Mouse (Mus musculus): ENCODE data around the gene Dusp23. TPM values are rescaled to one million over a fixed set of nuclear protein-coding genes. Genes with fewer than 3 reads are reported as not detected.

Gene Dusp23
- 1 to 10 TPM; 4.1 to 6.1 TPM for total RNA-seq (2021)
- long read RNA-seq, experiment 1, partial matches to known transcripts, result 1 of 5 reads
- long read RNA-seq, experiment 1, other reads (novel, unspliced or antisense), result 0 of 5 reads
- long read RNA-seq, experiment 2, partial matches to known transcripts, result 0 of 4 reads
- long read RNA-seq, experiment 2, other reads (novel, unspliced or antisense), result 0 of 4 reads

DNA sequence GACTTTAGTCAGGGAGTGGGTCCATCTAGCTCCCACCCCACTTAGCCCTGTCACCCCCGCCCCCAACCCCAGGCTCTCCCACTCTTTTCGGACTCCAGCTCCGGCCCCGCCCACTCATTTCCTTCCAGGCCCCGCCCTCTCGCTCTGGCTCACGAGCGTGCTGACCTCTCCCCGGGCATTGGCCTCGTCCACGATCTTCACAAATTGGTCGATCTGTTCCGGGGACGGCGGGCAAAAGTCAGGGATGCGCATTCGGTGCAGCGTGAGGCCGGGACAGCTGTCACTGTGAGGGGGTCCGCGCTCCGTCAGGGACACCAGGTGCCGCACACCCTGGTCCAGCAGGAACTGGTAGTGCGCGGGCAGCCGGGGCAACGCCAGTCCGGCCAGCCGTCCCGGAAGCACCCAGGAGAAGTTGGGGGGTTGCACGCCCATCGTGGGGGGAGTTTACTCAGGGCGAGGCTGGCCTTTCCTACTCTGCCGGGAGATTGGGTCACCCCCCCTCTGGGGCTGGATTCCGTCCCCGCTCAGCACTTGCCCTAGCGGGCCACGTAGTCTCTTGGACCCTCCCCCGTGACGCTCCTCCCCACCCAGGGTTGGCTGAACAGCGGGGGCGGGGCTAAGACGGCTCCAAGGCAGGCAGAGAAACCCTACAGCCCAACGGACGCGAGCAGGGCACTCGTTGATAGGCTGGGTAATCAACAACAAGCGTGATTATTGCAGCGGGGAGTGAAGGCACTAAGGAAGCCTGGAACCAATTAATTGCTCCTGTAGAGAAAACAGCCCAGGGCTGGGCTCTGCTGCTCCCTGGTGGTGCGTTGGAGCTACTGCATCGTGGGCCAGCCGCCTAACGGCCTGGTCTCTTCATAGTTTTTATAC is at the start of gene Dusp23:
Gene Dusp23 (minus strand): TSS at position 512 of the 876 bp plus-strand sequence.
- DNase-seq (ENCODE audit: low spot score in 2 of 2), result peak; percentile 89 to 93

- no peak for DNase-seq (ENCODE audit: low spot score in 2 of 2)
Observed at GRCm38 (mm10) chr1:172680742-172681141, 48.0 kb upstream of the Dusp23 start.

- DNase-seq (ENCODE audit: low spot score in 2 of 2), result no peak
Observed at GRCm38 (mm10) chr1:172670716-172671115, 38.0 kb upstream of the Dusp23 start.

- DNase-seq (ENCODE audit: low spot score in 2 of 2), result no peak
Observed at GRCm38 (mm10) chr1:172667597-172667996, 34.8 kb upstream of the Dusp23 start.

DNA sequence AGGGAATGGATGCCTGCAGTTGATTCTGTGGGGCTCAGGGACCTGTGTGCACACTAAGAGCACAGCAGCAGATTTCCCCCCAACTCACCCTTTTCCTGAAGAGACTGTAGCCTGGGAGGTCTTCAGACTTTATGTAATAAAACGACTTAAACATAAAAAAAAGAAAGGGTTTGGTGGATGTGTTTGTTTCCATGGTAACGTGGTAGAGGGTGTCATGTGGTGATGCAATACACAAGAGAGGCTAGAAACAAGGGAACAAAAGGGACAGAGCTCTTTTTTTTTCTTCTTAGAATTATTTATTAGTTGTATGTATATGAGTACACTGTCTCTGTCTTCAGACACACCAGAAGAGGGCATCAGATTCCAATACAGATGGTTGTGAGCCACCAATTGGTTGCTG is 32.7 kb upstream of the Dusp23 start:
- DNase-seq (ENCODE audit: low spot score in 2 of 2), result no peak

DNA sequence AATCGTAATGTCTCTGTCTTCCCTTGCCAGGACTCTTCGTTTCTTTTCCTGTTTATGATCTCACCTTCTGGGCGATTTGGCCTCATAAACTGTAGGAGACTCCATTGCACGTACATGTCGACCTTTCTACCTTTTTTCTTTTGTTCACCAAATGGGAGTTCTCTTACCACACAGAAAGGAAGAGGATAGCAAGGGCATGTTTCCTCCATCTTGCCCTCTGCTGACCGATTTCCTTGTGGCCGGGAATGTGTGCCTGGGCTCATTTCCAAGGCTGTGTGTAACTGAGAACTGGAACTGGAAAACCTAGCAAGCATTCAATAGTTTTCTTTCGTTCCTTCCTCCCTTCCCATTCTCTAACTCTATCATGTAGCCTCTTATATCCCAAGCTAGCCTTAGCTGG is 26.9 kb upstream of the Dusp23 start:
- no peak for DNase-seq (ENCODE audit: low spot score in 2 of 2)

GRCm38 (mm10) chr1:172657266-172657665 is 24.5 kb upstream of the Dusp23 start:
- DNase-seq (ENCODE audit: low spot score in 2 of 2), result no peak

- no peak for DNase-seq (ENCODE audit: low spot score in 2 of 2)
Observed at GRCm38 (mm10) chr1:172653900-172654299, 21.1 kb upstream of the Dusp23 start.

GRCm38 (mm10) chr1:172652040-172652662 is 19.4 kb upstream of the Dusp23 start:
- no peak for DNase-seq (ENCODE audit: low spot score in 2 of 2)

GRCm38 (mm10) chr1:172651288-172651987 is 18.7 kb upstream of the Dusp23 start:
- no peak for DNase-seq (ENCODE audit: low spot score in 2 of 2)

- peak; percentile 31 to 32 for DNase-seq (ENCODE audit: low spot score in 2 of 2)
Observed at GRCm38 (mm10) chr1:172650519-172651287, 17.9 kb upstream of the Dusp23 start.

DNA sequence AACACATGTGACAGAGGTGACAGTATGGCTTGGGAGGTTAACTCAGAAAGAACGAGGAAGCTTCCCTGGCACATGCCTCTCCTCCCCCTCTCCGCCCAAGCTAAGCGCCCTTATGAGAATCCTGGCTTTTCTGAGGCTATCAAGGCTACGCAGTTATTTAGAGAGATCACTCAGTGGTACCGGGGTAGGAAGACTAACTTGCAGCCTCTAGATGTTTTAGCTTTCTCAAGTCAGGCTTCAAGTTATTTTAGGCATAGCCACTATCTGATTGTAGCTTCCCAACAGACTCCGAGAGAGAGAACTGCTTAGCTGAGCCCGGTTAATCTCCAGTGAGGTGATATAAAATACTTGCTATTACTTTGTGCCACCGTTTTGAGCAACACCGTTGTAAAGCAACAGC is 16.6 kb upstream of the Dusp23 start:
- DNase-seq (ENCODE audit: low spot score in 2 of 2), result no peak

DNA sequence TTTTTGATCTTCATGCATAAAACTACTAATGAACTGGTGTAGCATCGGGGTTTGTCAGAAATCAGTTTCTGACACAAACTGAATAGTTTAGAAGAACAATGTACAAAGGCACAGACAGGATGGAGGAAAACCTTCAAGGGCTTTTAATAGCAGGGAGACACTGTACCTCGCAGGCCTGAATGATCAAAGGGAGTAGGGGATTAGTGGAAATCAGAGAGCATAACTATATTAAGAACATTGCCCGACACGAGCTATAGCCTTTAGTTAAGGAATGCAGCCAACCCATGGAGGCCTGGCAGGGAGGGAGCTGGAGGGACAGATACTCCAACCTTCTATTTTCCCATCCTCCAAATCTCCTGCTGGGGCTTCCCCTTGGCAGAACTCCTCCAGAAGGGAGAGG is 14.5 kb upstream of the Dusp23 start:
- no peak for DNase-seq (ENCODE audit: low spot score in 2 of 2)

- DNase-seq (ENCODE audit: low spot score in 2 of 2), result no peak
Observed at GRCm38 (mm10) chr1:172638781-172639180, 6.0 kb upstream of the Dusp23 start.

DNA sequence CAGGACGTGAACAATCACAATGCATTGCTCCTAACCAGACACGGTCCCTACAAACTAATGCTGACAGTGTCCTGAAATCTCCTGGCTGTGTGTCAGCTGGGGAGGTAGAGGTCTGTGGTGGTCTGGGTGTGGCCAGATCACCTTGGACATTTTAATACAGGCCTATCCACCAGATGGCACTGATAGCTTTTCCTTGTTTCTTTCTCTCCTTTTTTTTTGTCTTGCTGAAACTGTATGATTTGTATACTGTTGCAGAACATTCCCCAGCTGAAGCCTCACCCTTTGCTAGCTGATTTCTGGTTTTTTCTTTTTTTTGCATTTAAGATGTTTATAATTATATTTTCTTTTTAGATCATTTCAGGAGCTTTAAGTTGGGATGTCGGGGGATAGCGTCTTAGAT is 5.0 kb upstream of the Dusp23 start:
- DNase-seq (ENCODE audit: low spot score in 2 of 2), result no peak

GRCm38 (mm10) chr1:172636266-172636665 is 3.5 kb upstream of the Dusp23 start:
- no peak for DNase-seq (ENCODE audit: low spot score in 2 of 2)

- DNase-seq (ENCODE audit: low spot score in 2 of 2), result no peak
Observed at GRCm38 (mm10) chr1:172635258-172635657, 2.5 kb upstream of the Dusp23 start.

- DNase-seq (ENCODE audit: low spot score in 2 of 2), result no peak
Observed at GRCm38 (mm10) chr1:172634136-172634535, 1.4 kb upstream of the Dusp23 start.

DNA sequence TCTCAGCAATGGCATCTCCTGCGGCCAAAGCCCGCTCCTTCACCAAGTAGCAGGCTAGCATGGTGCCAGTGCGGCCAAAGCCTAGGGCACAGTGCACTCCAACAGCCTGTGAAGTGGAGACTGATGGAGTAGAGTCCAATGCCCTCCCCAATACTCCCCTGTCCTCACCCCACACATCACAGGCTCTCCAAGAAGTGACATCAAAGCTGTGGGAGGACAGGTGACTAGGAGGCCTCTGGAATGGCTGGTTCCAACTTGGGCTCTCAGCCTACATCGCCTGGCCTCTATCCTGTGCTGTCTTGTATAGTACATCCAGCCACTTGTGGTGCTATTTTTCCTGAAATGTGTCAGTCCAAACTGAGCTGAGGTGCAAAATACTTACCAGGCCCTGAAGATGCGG is 1.0 kb downstream of the Dusp23 start:
- no peak for DNase-seq (ENCODE audit: low spot score in 2 of 2)

GRCm38 (mm10) chr1:172629831-172630230 is 2.9 kb downstream of the Dusp23 start:
- DNase-seq (ENCODE audit: low spot score in 2 of 2), result no peak

DNA sequence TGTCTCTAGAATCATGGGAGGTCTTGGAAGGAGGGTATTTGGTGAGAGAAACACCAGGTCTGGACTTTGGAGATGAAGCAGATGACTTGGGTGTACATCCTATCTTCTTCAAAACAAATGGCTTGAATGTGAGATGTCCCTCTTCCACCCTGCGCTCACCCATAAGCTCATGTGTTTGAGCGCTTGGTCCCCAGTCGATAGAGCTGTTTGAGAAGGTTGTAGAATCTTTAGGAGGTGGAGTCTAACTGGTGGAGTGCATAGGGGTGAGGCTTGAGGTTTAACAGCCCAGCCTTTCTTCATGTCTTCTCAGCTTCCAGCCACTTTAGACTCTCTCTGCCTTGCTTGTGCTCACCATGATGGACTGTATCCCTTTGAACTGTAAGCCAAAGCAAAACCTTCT is 6.5 kb downstream of the Dusp23 start:
- DNase-seq (ENCODE audit: low spot score in 2 of 2), result no peak
